Mouse (Mus musculus) cerebellum, adult 2 months (tissue): ENCODE data around the gene Nfkb1.

Source experiments
- CTCF ChIP-seq: fragments of 200-500 bp; IDR thresholded peaks from 2 replicates; pipeline ENCODE4 v1.5.1; 2011; ENCODE audit warnings: low read depth, mild to moderate bottlenecking, control low read depth, low read length, moderate library complexity, borderline replicate concordance; ENCODE audit not compliant: insufficient read depth
- POLR2A ChIP-seq: fragments of 200-500 bp; IDR thresholded peaks from 2 replicates; pipeline ENCODE4 v1.6.1; 2011; ENCODE audit warnings: low read length, control low read depth, borderline replicate concordance; ENCODE audit not compliant: insufficient read depth

DNA sequence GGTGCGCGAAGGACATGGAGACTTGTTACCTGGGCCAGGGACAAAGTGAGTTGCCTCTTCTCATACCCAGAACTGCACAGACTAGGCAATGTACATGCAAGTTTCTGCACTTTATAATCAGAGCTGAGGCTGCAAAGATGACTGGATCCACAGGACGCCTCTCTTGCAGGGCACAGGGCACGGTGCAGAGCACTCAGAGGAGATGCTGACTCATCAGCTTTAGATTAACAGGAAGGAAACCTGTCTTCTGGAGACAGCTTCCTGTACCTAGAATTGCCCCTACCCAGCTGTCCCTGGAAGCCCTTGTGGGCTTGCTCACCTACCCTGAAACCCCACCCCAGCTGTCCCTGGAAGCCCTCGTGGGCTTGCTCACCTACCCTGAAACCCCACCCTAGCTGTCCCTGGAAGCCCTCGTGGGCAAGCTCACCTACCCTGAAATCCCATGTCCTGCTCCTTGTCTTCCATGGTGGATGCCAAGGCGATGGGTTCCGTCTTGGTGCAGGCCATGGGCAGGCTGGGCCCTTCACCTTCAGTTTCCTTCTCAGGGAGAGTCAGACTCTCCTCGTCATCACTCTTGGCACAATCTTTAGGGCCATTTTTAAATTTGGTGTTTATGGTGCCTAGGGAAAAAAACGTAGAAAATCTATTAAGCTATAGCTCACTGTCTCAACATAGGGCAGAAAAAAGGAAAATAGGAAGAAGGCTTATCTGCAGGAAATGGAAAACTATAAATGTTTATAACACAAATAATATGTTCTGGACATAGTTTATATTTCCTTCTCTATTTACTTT lies 86.5 kb downstream of the Nfkb1 start:
- no peak for TF ChIP-seq CTCF
- TF ChIP-seq POLR2A: no peak
